Mouse (Mus musculus): ENCODE measurements around the gene Utp6. TPM values are rescaled to one million over a fixed set of nuclear protein-coding genes. Genes with fewer than 3 reads are reported as not detected.

Utp6 gene
- polyA plus RNA-seq, 1 experiment = 29.9 TPM

- H3K4me3 ChIP-seq (ENCODE audit: insufficient read depth, low read length) = no peak overlapping the region
- H3K27ac ChIP-seq (ENCODE audit: insufficient read depth, low read depth, low read length) = no peak overlapping the region
- no peaks in the 10 kb centered on the region for H3K4me1 ChIP-seq (ENCODE audit: control insufficient read depth, insufficient read depth, low read length)
- TF ChIP-seq CTCF (IDR thresholded peaks at IDR 0.05; ENCODE audit: low read depth, low read length) (peak; percentile 91), POLR2A (IDR thresholded peaks at IDR 0.05; ENCODE audit: borderline replicate concordance, low read depth, low read length) (no peak)
Measured at GRCm38 (mm10) chr11:79919685-79920504, 42.3 kb downstream of the Utp6 start.

- no peak overlapping the region for H3K27ac ChIP-seq (ENCODE audit: insufficient read depth, low read depth, low read length)
- H3K4me3 ChIP-seq (ENCODE audit: insufficient read depth, low read length) = no peak overlapping the region
- no peaks in the 10 kb centered on the region for H3K4me1 ChIP-seq (ENCODE audit: control insufficient read depth, insufficient read depth, low read length)
- TF ChIP-seq CTCF (IDR thresholded peaks at IDR 0.05; ENCODE audit: low read depth, low read length) (no peak), POLR2A (IDR thresholded peaks at IDR 0.05; ENCODE audit: borderline replicate concordance, low read depth, low read length) (no peak)
Measured at GRCm38 (mm10) chr11:79915696-79916349, 46.4 kb downstream of the Utp6 start.

GRCm38 (mm10) chr11:79908600-79909483, 53.3 kb downstream of the Utp6 start:
- Histone ChIP-seq H3K27ac (ENCODE audit: insufficient read depth, low read depth, low read length) (no peak overlapping the region), H3K4me3 (ENCODE audit: insufficient read depth, low read length) (no peak overlapping the region)
- TF ChIP-seq POLR2A (IDR thresholded peaks at IDR 0.05; ENCODE audit: borderline replicate concordance, low read depth, low read length) (no peak), CTCF (IDR thresholded peaks at IDR 0.05; ENCODE audit: low read depth, low read length) (no peak)

GRCm38 (mm10) chr11:79906920-79907319, 55.3 kb downstream of the Utp6 start:
- H3K27ac ChIP-seq (ENCODE audit: insufficient read depth, low read depth, low read length) = no peak overlapping the region
- no peak for TF ChIP-seq POLR2A (IDR thresholded peaks at IDR 0.05; ENCODE audit: borderline replicate concordance, low read depth, low read length)
- TF ChIP-seq CTCF (IDR thresholded peaks at IDR 0.05; ENCODE audit: low read depth, low read length) = no peak
- H3K4me1 ChIP-seq (ENCODE audit: control insufficient read depth, insufficient read depth, low read length) = 0 out of 2 replicates have a peak, but pooled peaks cover 2% of the 10 kb centered on the region
- H3K4me3 ChIP-seq (ENCODE audit: insufficient read depth, low read length) = no peak overlapping the region

More at GRCm38 (mm10) chr11:79908600-79909483, 53.3 kb downstream of the Utp6 start:
- H3K4me1 ChIP-seq (ENCODE audit: control insufficient read depth, insufficient read depth, low read length) = 0 out of 2 replicates have a peak, but pooled peaks cover 2% of the 10 kb centered on the region

- Histone ChIP-seq H3K27ac (ENCODE audit: insufficient read depth, low read depth, low read length) (no peak overlapping the region), H3K4me3 (ENCODE audit: insufficient read depth, low read length) (no peak overlapping the region), H3K4me1 (ENCODE audit: control insufficient read depth, insufficient read depth, low read length) (0 out of 2 replicates have a peak, but pooled peaks cover 2% of the 10 kb centered on the region)
- TF ChIP-seq CTCF (IDR thresholded peaks at IDR 0.05; ENCODE audit: low read depth, low read length) = no peak
- no peak for TF ChIP-seq POLR2A (IDR thresholded peaks at IDR 0.05; ENCODE audit: borderline replicate concordance, low read depth, low read length)
Measured at GRCm38 (mm10) chr11:79902881-79903481, 59.2 kb downstream of the Utp6 start.

GRCm38 (mm10) chr11:79901146-79901545, 61.0 kb downstream of the Utp6 start:
- H3K27ac ChIP-seq (ENCODE audit: insufficient read depth, low read depth, low read length) = no peak overlapping the region
- no peak for TF ChIP-seq CTCF (IDR thresholded peaks at IDR 0.05; ENCODE audit: low read depth, low read length)
- no peak for TF ChIP-seq POLR2A (IDR thresholded peaks at IDR 0.05; ENCODE audit: borderline replicate concordance, low read depth, low read length)
- no peak overlapping the region for H3K4me3 ChIP-seq (ENCODE audit: insufficient read depth, low read length)
- H3K4me1 ChIP-seq (ENCODE audit: control insufficient read depth, insufficient read depth, low read length) = 0 out of 2 replicates have a peak, but pooled peaks cover 2% of the 10 kb centered on the region

GRCm38 (mm10) chr11:79892259-79892658, 69.9 kb downstream of the Utp6 start:
- no peak overlapping the region for H3K27ac ChIP-seq (ENCODE audit: insufficient read depth, low read depth, low read length)
- no peak overlapping the region for H3K4me3 ChIP-seq (ENCODE audit: insufficient read depth, low read length)
- H3K4me1 ChIP-seq (ENCODE audit: control insufficient read depth, insufficient read depth, low read length) = no peaks in the 10 kb centered on the region
- TF ChIP-seq POLR2A (IDR thresholded peaks at IDR 0.05; ENCODE audit: borderline replicate concordance, low read depth, low read length) (no peak), CTCF (IDR thresholded peaks at IDR 0.05; ENCODE audit: low read depth, low read length) (no peak)

GRCm38 (mm10) chr11:79890822-79891221, 71.4 kb downstream of the Utp6 start:
- Histone ChIP-seq H3K4me1 (ENCODE audit: control insufficient read depth, insufficient read depth, low read length) (no peaks in the 10 kb centered on the region), H3K27ac (ENCODE audit: insufficient read depth, low read depth, low read length) (no peak overlapping the region), H3K4me3 (ENCODE audit: insufficient read depth, low read length) (no peak overlapping the region)
- TF ChIP-seq POLR2A (IDR thresholded peaks at IDR 0.05; ENCODE audit: borderline replicate concordance, low read depth, low read length) (no peak), CTCF (IDR thresholded peaks at IDR 0.05; ENCODE audit: low read depth, low read length) (no peak)

GRCm38 (mm10) chr11:79886961-79887360, 75.2 kb downstream of the Utp6 start:
- no peak overlapping the region for H3K27ac ChIP-seq (ENCODE audit: insufficient read depth, low read depth, low read length)
- H3K4me3 ChIP-seq (ENCODE audit: insufficient read depth, low read length) = no peak overlapping the region
- no peaks in the 10 kb centered on the region for H3K4me1 ChIP-seq (ENCODE audit: control insufficient read depth, insufficient read depth, low read length)
- TF ChIP-seq CTCF (IDR thresholded peaks at IDR 0.05; ENCODE audit: low read depth, low read length) = no peak
- TF ChIP-seq POLR2A (IDR thresholded peaks at IDR 0.05; ENCODE audit: borderline replicate concordance, low read depth, low read length) = no peak

Measured in bone marrow macrophage, adult 2 months (primary cell).